ENCODE assay signal across 28 mouse cellular contexts in the genomic region with DNA sequence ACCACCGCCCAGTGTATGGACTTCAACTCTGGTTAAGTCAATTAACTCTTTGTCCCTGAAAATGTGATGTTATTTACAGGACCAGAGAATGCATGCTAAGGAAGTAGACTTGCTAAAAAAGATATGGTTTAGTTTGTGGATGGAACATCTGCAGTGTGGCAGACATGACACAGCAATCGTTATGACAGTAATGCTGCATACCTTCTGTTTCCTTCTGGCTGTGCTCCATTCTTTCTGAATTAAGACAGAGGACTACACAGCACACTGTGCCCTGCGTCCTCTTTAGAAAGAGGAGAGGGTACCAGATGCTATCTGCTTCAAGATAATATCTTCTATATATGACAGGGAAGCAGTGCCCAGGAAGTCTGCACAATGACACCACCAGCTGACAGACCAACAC.
A peak's percentile ranks its signal among the peaks of the same experiment; 100 is the strongest.
DNase-seq lines count a peak whose midpoint lies in the region; ATAC-seq lines count a peak whose summit lies in the region.
"Had no signal": no experiment of that assay in that cellular context is flagged by ENCODE, and none has a peak within 500 bp of the region (broad histone marks: within the 10 kb centered on the region; RNA-seq: fewer than 3 reads in every experiment).

No protein-coding gene starts in this region.

- no peaks in the 10 kb centered on the region for H3K36me3 ChIP-seq in megakaryocyte, embryonic 14.5 days (replicated peaks; ENCODE audit: low read length)
- H3K36me3 ChIP-seq: embryonic facial prominence, embryonic 13.5 days; embryonic facial prominence, embryonic 15.5 days; forebrain, embryonic 10.5 days; forebrain, embryonic 12.5 days; G1E had no signal

- H3K4me1 ChIP-seq in megakaryocyte, embryonic 14.5 days: peaks cover 38% of the 10 kb centered on the region
- H3K4me1 ChIP-seq: embryonic facial prominence, embryonic 13.5 days; embryonic facial prominence, embryonic 15.5 days; forebrain, embryonic 12.5 days had no signal

- DNase-seq in 416B (ENCODE audit: low read depth) (peak; percentile 50), MN1 (ENCODE audit: low spot score) (peak; percentile 28), adipocyte (ENCODE audit: low spot score) (no peak)
- no peak for DNase-seq in kidney, postnatal 4 days
- DNase-seq in frontal cortex, postnatal 25 days (ENCODE audit: low spot score in 2 of 2): no peak
- DNase-seq: adrenal gland, adult 8-10 months; adrenal gland, postnatal 14 days; adrenal gland, postnatal 36 days; B cell, adult 2 months; cerebellum, adult 11 months; cerebellum, adult 18-20 months; cerebellum, adult 8-10 months; cerebellum, postnatal 10 days; cerebellum, postnatal 25 days; embryo, embryonic 11 days had no signal

- H3K9me3 ChIP-seq in megakaryocyte, embryonic 14.5 days: no peaks in the 10 kb centered on the region
- H3K9me3 ChIP-seq: embryonic facial prominence, embryonic 13.5 days; embryonic facial prominence, embryonic 15.5 days; forebrain, embryonic 10.5 days; forebrain, embryonic 12.5 days; G1E had no signal

- peak overlapping the region; percentile 29 for H3K4me3 ChIP-seq in megakaryocyte, embryonic 14.5 days (replicated peaks)
- H3K4me3 ChIP-seq: embryonic facial prominence, embryonic 13.5 days; embryonic facial prominence, embryonic 15.5 days; erythroblast, embryonic 14.5 days; forebrain, embryonic 10.5 days; forebrain, embryonic 12.5 days had no signal

- no peak for ATAC-seq in megakaryocyte, adult 5-6 weeks (ENCODE audit: poor library complexity, severe bottlenecking)
- peak; percentile 58; the same call in 1 of the 2 replicates for ATAC-seq in common myeloid progenitor, adult 5-6 weeks (replicated peaks; ENCODE audit: low read depth, poor library complexity, severe bottlenecking)
- ATAC-seq: CD4-positive, CD25-positive, alpha-beta regulatory T cell, adult 4 months; forebrain, embryonic 14.5 days; forebrain, embryonic 16.5 days had no signal

- no peaks in the 10 kb centered on the region for H3K27me3 ChIP-seq in megakaryocyte, embryonic 14.5 days (replicated peaks)
- H3K27me3 ChIP-seq: CH12.LX; embryonic facial prominence, embryonic 13.5 days; embryonic facial prominence, embryonic 15.5 days; forebrain, embryonic 12.5 days had no signal

Comparison
In these comparisons a context has a peak if more than half of its experiments do, and no peak if none do; other contexts are left out.
1. DNase-seq: peak in 416B (single experiment) and MN1 (single experiment); none in kidney, postnatal 4 days (0 of 2), frontal cortex, postnatal 25 days (0 of 2) and adipocyte (single experiment).